Mouse (Mus musculus) heart, postnatal 0 days (tissue): ENCODE measurements at regions not wholly inside any gene's neighbourhood (a gene's known extent, or its start where the extent isn't known, plus 50 kb on each side); places are given as distances from the start of the nearest gene placed in this dataset.

Experiments used
- ATAC-seq: fragments of 200-750 bp; cut with Nextera tagmentation; 2 replicates; pipeline ENCODE4 v1.8.0; 2017; ENCODE audit warnings: low read depth, moderate number of reproducible peaks, moderate library complexity; ENCODE audit not compliant: insufficient read depth
- DNase-seq: peaks from one replicate; pipeline ENCODE4 v3.0.0-alpha.2; 2016; ENCODE audit warnings: low spot score
- H3K27ac ChIP-seq: fragments of 300-500 bp; sonication (generic); 2 replicates; pipeline ENCODE4 v1.5.1; 2014; ENCODE audit warnings: low read depth, mild to moderate bottlenecking
- H3K27me3 ChIP-seq: fragments of 300-500 bp; sonication (generic); 2 replicates; pipeline ENCODE4 v1.6.1; 2014; ENCODE audit warnings: low read length, mixed read lengths; ENCODE audit not compliant: control insufficient read depth, insufficient read depth
- H3K36me3 ChIP-seq: fragments of 300-500 bp; sonication (generic); replicated peaks from 2 replicates; pipeline ENCODE4 v1.6.1; 2014; ENCODE audit warnings: low read length, mixed read lengths; ENCODE audit not compliant: control insufficient read depth, insufficient read depth
- H3K4me1 ChIP-seq: fragments of 300-500 bp; sonication (generic); 2 replicates; pipeline ENCODE4 v1.6.1; 2014; ENCODE audit warnings: antibody characterized with exemption; ENCODE audit not compliant: control insufficient read depth, insufficient read depth
- H3K4me2 ChIP-seq: fragments of 300-500 bp; sonication (generic); 2 replicates; pipeline ENCODE4 v1.6.1; 2014; ENCODE audit warnings: low read depth, mild to moderate bottlenecking, low read length, moderate library complexity
- H3K4me3 ChIP-seq: fragments of 300-500 bp; sonication (generic); 2 replicates; pipeline ENCODE4 v1.5.1; 2014; ENCODE audit warnings: low read depth, low read length
- H3K9ac ChIP-seq: fragments of 300-500 bp; sonication (generic); replicated peaks from 2 replicates; pipeline ENCODE4 v1.6.1; 2014; ENCODE audit warnings: low read depth, low read length, mixed read lengths
- H3K9me3 ChIP-seq: fragments of 300-500 bp; sonication (generic); replicated peaks from 2 replicates; pipeline ENCODE4 v1.6.1; 2016; ENCODE audit warnings: low read length; ENCODE audit not compliant: control insufficient read depth
- CTCF ChIP-seq: IDR thresholded peaks from 2 replicates; pipeline ENCODE4 v1.5.1; 2016; ENCODE audit warnings: antibody characterized with exemption, control low read depth, low read depth
- EP300 ChIP-seq: IDR thresholded peaks from 2 replicates; pipeline ENCODE4 v1.6.1; 2016; ENCODE audit warnings: antibody characterized with exemption, low read depth
- WGBS: fragments of 180-500 bp; shearing (Covaris S2); extraction: QIAGEN DNeasy Blood & Tissue Kit; methylation state at CpG from one replicate; pipeline ENCODE4 v1.1.7; 2014; 5-methylcytosine and 5-hydroxymethylcytosine counted together

DNA sequence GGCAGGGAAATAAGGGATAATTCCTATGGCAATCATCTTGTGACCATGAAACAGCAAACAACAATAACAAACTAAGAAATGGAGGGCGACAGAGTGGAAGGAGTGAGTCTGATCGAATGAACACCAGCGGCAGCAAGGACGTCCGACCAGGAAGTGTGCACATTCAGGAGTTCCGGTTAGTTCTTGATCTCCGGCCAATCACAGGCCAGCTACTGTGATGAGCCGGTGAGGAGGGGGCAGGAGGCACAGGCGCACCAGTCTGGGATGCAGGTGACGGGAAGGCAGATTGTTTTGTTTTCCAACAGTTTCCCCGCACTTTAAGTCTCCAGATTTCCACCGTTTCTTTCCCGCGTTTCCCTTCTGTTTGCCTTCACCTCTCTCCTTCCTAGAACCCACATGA is 50.3 kb upstream of the Hunk start:
- Histone ChIP-seq H3K36me3 (0 out of 2 replicates have a peak, but pooled peaks cover 3% of the 10 kb centered on the region), H3K9me3 (no peaks in the 10 kb centered on the region), H3K9ac (no peak overlapping the region), H3K4me3 (no peak overlapping the region), H3K27ac (no peak overlapping the region), H3K4me1 (no peaks in the 10 kb centered on the region), H3K27me3 (no peaks in the 10 kb centered on the region), H3K4me2 (no peak overlapping the region)
- no peak for ATAC-seq
- no peak for TF ChIP-seq CTCF
- 57% methylated on average over 14 of the region's 14 CpGs for WGBS
- no peak for DNase-seq

DNA sequence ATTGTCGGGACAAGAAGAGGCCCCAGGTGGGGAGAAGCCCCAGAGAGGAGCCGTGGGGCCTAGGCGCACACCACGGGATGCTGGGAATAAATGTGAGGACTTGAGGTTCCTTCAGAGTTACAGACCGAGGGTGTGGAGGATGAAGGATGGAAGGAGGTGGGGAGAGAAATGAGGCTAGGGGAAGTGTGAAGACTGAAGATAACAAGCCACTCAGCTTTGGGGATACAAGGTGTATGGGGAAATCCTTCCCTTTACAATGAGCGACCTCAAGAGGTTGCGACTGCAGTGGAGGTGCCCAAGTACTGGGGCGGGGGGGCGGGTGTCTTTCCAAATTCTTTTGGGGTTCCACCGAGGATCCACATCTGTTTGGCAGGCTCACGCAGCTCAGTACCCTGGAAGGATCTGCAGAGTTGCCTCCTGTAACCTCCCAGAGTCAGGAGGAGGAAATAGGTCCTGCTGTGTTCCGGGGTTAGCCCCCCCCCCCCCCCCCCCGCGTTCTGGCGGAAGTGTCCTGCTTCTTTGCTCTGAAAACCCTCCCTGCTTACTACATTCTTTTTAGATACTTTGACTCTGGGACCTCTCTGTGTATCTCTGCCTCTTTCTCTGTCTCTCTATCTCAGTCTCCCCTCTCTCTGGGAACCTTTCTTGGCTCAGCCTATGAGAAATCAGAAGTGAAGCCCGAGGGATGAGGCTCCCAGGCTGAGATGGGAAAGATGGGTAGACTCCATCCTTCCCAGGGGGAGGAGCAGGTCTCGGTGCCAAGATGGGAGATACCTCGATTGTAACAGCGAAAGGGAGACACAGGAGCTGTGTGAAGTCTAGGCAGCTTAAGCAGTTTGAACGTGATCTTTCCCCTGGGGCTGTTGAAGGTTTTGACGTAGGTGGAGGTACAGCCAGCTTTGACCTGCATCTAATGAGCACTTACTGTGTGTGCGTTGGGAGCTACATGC is 49.8 kb upstream of the Scaf4 start:
- H3K4me1 ChIP-seq: no peaks in the 10 kb centered on the region
- H3K4me3 ChIP-seq: no peak overlapping the region
- H3K36me3 ChIP-seq: no peaks in the 10 kb centered on the region
- H3K4me2 ChIP-seq: no peak overlapping the region
- H3K9ac ChIP-seq: no peak overlapping the region
- ATAC-seq (peak; percentile 25; the same call in 1 of the 2 replicates), DNase-seq (no peak)
- TF ChIP-seq CTCF (no peak), EP300 (no peak)
- no peak overlapping the region for H3K27ac ChIP-seq
- H3K9me3 ChIP-seq: no peaks in the 10 kb centered on the region
- WGBS: 48% methylated on average over 19 of the region's 22 CpGs
- H3K27me3 ChIP-seq: no peaks in the 10 kb centered on the region
